Mouse (Mus musculus) T-helper 17 cell (primary cell): ENCODE measurements around the gene Arhgap10.

Source experiments
- in situ Hi-C, 2 experiments: fragments of 300-600 bp; cut with MboI, MseI; formaldehyde crosslinking; loops; 1 replicate in 1 of 2; 2 replicates in 1 of 2; pipeline ENCODE4 v1.15.1; 2025; ENCODE audit warnings: high pct_unique_total_duplicates in 2 of 2

Gene Arhgap10

DNA sequence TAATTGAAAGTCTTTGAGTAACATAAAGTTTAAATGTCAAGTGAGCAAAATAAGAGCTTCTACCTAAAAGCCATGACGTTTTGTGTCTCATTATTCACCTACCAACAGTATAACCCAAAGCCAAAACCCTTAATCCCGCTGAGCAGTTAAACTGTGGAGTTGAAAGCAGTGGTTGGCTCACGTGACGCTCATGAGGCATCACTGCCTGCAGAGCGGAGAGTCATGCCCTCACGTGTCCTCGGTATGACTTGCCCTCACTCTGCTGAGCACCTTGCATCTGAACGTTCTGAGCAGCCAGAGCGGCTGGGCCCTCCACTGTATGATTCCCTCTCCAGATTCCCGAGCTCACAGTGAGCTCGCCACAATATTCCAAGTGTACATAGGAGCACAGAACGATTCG, 96.2 kb downstream of the Arhgap10 start:
- in situ Hi-C loops = loop anchor here (5.0 kb wide), 4 partner anchors 61 to 191 kb away; partner anchors contain the start of gene Tmem184c (in 1 of the 2)

DNA sequence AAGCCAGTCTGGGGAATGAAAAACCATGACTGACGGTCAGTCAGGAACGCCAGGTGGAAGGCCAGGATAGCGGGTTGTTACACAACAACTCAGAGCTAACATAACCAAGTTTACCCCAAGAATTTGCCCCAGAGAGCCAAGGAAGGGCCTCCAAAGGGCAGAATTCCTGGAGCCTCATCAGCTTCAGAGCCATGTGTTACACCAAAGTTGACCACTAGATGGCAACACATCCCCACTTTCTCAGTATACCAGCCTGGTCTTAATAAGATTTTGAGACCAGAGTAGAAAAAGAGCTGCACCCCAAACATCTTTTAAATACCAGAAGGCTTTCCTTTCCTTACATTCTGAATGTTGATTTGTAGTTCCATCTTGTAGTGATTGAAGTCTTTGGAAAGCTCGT, 98.0 kb downstream of the Arhgap10 start:
- in situ Hi-C loops = loop anchor here (5.0 to 10.0 kb wide), 6 partner anchors 52 to 193 kb away; partner anchors contain the start of genes Prmt9 (in 1 of the 2) and Tmem184c (in 1 of the 2)

DNA sequence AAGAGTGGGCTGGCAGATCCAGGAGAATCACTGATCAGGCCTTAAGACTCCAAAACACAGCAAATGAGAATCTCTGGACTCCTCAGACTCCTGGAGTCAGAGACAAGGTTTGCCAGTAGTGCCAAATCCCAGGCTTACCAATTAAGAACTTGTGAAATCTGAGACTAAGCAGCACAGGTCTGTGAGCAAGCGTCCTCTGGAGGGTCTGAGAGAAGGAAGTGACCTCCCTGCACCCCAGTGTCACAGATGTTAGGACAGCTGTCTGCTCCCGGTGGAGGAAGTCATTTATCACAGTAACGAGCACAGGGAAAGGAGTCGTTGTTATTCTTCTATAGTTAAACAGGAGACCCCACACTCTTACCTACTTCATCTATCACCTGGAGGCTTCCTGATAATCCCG, 101.0 kb downstream of the Arhgap10 start:
- in situ Hi-C loops = loop anchor here (5.0 to 10.0 kb wide), 2 partner anchors 49 to 128 kb away; partner anchors contain the start of gene Prmt9 (in 1 of the 2)

DNA sequence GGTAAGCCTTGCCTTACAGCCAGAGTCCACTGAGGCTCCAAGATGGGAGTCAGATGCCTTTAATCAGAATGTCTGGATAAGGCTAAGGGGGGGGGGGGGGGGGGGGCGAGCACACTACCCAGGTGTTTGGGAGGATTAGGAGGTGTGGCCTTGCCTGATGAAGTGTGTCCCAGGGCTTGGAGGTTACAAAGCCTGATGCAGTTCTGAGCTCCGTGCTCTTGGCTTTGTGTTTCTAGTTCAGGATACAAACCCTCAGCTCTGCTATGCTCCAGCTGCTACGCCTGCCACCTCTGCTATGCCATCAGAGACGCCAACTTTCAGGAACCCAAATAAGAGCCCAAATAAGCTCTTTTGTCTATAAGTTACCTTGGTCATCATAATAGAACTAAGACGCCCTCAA, 101.7 kb downstream of the Arhgap10 start:
- in situ Hi-C loops = loop anchor here (5.0 to 10.0 kb wide), 2 partner anchors 49 to 129 kb away; partner anchors contain the start of gene Prmt9 (in 1 of the 2)

DNA sequence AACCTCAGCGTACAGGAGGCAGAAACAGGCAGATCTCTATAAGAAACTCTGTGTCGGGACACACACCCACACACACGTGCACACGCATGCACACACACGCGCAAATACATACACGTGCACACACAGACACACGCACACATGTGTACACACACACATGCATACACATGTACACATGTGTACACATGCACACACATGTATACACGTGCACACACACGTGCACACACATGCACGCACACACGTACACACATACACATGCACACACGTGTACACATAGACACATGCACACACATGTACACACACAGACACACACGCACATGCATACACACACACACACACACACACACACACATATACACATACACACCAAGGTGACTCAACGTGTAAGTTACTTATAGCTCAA, 106.5 kb downstream of the Arhgap10 start:
- in situ Hi-C loops = loop anchor here in 1 of 2 experiments (5.0 to 10.0 kb wide), 2 partner anchors 134 to 576 kb away; partner anchors contain the start of gene Prmt9

DNA sequence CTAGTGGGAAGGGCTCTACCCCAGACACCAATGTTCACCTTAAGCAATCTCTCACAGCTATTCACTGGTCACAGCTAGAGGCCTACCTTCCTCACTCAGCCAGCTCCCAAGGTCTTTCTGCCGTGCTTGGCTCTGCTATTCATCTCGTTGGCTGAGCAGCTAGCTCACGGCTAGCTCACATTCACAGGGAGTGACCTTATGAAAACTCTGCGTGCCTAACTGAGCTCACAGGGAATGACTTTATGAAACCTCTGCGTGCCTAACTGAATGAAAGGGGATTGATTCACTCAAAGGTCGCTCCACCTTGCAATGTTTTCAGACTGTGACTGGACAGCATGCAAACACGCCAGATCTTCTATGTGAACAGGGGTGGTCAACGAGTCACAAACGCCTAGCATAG, 107.4 kb downstream of the Arhgap10 start:
- in situ Hi-C loops = loop anchor here in 1 of 2 experiments (5.0 to 10.0 kb wide), 2 partner anchors 134 to 577 kb away; partner anchors contain the start of gene Prmt9

DNA sequence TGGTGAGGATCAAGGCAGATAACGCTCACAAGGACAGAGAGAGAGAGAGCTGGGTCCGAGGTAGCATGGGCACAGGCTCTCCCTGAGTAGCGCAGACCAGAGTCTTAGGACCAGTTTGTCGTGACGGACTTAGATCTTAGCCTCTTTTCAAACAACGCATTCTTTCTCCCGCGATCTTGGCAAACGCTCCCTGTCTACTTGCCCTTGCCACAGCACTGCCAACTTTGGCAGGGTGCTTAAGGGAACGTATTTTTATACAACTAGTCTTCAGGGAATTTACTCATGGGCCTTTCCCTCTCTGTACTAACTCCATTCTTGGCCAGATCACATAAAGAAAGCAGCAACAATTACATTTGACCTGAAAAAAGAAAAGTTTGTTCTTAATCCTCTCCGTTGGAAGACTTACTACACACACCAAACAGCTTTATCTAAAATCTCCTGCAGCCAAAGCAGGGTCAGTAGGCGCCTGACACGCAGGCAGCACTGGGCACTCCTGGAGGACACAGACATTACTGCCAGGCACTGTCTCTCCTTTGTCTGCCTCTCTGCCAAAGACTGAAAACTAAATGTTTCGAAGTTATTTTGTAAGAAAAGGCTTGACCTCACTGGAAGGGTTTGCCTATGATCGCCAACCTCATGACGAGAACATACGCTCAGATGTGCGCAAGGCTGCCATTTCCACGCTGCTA, 109.1 kb downstream of the Arhgap10 start:
- in situ Hi-C loops = no loop called here

DNA sequence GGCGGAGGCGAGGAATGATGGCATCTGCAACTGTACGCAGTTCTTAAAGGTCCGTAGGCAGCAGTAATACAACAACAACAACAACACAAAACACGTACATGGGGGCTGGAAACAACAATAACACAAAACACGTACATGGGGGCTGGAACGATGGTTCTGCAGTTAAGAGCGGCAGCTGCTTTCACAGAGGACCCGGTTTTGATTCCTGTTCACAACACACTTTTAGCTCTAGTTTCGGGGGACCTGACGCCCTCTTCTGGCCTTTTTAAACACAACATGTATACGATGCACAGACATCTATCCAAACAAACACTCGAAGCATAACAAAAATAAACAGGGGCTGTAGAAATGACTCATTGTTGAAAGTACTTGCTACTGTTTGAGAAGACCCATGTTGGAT, 110.9 kb downstream of the Arhgap10 start:
- in situ Hi-C loops = no loop called here

DNA sequence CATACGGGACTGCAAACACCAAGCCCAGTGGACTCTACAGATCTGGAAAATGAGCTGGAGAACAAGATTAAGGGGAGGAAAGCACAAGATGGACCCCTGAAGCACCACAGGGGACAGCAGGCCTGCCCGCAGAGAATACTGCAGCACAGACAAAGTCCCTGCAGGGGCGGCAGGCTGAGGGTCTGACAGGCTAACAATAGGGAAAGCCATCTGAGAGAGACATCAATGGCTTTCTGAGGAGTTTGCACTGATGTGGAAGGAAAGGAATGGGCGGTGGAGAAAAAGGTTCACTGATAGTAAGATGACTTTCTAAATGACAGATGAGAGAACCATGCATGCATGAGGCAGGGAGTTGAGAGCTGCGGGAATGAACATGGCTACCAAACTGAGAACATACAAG, 111.3 kb downstream of the Arhgap10 start:
- in situ Hi-C loops = no loop called here

DNA sequence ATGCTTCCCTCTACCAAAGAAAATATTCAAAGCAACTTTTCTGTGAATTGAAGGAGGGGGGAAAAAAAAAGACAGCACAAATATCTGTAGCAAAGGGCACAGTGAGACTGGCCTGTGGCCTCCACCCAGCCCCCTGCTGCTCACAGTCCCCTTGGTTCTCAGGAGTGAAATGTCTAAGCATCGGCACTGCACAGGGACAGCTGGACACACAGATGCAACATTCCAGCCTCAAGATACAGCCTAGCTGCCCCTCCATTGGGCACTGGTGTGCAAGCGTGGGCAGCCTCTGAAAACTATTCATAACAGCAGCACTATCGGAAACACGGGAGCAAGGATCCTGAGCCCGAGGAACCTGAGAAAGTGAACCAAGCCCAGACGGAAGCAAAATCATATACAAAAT, 113.7 kb downstream of the Arhgap10 start:
- in situ Hi-C loops = no loop called here

DNA sequence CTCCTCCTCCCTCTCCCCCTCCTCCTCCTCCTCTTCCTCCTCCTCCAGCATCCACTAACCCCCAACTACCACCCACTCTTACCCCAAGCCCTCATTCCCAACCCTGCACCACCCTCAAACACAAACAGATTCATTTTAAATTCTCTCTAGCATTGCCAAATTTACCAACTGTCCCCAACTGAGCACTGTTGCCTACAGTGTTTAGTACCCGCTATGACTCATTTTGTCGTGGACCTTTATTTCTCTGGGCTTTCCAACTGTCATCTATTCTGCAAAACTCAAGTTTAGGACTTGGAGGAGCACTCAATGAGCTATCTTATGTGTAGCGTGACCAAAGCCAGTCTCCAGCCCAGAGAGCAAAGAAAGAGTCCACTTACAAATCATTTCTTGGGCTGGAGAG, 115.8 kb downstream of the Arhgap10 start:
- in situ Hi-C loops = no loop called here

DNA sequence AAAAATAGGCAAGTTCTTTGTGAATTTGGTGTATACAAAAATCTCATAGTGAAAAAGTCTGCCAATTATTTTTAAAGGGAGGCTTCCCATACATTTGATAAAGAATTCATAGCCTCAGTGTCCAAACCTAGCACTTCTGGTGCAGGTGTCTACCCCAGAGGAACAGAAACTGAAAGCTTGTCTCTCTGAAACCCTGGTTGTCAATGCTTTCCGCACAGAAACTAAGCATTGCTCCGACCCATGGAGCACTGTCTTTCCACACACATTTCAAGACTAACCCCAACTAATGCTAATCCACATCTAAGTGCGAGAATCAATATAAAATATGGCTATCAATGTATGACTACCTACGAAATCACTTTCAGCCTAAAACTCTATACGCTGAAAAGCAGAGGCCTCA, 116.6 kb downstream of the Arhgap10 start:
- in situ Hi-C loops = no loop called here

DNA sequence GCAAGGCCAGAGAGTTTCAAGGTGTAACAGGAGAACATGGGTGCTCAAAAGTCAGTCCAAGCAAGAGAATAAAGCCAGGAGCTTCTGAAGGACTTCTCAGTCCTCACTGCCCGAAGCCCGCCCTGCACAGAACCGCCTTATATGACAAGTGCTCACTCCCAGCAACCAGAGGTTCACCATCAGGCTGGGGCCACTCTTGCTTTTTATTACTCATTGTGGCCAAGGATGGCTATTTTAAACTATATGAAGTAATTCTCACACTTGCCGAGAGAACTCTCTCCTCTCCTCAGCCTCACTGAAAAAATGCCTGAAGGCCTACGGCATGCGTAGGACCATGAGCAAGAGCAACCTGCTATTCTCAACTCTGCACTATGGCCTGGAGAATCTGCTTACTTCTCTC, 133.7 kb downstream of the Arhgap10 start:
- in situ Hi-C loops = no loop called here

DNA sequence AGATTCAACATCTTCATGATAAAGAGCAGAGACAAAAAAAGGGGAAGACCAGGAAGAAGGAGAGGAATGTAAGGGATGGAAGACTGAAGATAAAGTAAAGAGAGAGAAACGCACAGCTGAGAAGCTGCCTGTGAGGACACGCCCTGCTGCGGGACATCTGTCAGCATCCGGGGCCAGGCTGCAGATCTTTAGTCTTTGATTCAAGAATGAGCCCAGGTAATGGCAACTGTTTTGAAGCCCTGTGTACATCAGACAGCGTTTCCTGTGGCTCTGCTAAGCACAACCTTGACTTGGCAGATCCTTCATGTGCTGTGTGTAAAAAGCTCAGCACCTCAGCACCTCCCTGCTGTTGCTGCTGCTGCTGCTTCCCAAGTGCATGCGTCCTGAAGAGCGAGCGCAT, 134.1 kb downstream of the Arhgap10 start:
- in situ Hi-C loops = no loop called here

DNA sequence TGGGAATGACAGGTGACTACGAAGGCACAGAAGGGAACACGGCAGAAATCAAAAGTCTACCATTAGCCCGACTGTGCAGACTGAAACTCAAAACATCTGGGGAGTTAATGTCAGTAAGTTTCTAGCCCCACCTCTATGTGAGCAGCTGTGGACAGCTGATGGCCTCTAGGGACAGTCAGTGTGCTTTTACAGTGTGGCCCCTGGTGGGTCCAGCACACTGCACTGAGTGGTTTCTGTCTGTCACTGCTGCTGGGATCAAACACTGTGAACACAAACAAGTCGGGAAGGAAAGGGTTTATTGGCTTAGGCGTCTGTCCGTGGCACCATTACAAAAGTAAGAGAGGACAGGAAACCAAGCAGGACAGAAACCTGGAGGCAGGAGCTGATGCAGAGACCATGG, 136.9 kb downstream of the Arhgap10 start:
- in situ Hi-C loops = no loop called here

DNA sequence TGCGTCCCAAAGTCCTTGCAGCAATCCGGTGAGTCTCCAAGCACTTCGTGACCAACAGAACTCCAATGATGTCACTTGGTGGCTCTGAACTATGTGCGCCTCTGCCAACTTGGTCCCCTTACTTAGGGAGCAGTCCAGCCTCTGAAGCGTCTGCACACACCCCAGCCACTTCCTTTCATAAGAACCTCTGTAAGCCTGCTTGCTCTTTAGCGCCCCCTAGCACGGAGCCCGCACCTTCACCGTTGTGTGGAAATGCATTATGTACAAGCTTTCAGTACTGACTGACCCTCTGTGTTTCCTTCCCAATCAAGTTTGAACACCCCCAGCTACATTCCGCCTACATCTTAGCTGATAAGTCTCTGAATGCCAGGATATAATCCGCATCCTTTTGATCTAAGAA, 138.5 kb downstream of the Arhgap10 start:
- in situ Hi-C loops = no loop called here

DNA sequence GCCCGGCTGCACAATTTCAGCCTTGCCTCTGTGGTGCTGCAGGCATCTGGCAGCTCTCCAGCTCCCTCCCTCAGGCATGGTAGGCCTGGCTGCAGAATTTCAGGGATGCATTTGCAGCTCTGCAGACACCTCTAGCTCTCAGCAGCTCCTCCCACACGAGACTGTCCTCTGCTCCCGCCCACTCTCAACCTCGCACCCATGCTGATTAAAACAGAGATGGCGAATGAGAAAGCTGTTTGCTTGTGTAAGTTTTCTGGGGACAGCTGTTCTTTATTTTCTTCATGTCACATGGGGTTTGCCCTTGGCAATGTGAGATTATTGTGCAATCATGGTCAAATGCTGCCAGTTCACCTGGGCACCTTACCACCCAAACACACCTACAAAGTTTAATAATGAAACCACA, 141.3 kb downstream of the Arhgap10 start:
- in situ Hi-C loops = no loop called here

DNA sequence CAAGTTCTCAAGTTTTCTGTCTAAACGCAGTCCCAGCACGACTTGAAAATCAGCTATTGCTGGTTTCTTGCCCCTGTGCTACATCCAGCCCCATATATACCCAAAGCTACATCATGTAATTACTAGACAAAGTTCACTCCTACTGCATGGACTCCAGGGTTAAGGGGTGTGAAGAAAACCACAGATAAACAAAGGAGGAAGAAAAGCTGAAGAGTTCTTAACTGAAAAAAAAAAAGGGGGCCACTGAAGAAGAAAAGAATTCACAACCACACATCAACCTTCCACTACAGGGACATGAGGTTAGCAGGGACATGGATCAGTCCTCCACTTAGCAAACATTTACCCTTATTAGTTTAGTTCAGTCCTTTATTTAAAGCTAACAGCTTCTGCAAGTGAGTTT, 141.8 kb downstream of the Arhgap10 start:
- in situ Hi-C loops = no loop called here

DNA sequence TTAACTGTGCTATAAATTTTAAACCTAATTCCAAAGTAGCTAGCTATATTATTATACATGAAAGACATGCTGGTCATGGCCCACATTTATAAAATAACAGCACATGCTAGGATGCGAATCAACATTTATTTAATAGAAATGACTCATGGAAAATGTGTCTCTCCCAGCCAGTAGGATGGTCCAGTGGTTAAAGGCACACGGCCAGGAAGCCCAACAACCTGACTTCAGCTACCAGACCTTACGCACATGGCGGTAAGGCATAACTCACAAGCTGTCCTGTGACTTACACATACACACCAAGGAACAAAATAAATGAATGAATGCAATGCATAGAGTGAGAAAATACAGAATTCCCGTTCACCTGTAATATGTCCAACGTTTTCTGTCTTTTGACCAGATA, 146.7 kb downstream of the Arhgap10 start:
- in situ Hi-C loops = no loop called here

DNA sequence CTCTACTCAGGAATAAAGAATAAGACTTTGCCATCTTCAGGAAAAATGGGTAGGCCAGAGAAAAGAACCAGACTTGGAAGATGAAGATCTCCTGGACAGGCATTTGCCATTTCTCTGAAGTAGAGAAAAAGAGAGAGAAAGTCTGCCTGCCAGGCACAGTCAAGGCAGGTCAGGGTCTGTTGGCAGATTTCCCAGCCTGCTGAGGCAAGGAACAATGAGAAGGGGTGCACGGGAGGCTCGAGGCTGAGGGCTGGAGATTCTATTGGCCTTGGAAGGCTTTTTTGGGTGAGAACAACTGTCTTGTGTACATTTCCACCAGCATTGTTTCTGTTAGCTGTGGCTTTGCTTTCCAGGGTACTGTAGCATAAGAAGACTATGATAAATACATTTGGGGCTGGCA, 147.4 kb downstream of the Arhgap10 start:
- in situ Hi-C loops = no loop called here

DNA sequence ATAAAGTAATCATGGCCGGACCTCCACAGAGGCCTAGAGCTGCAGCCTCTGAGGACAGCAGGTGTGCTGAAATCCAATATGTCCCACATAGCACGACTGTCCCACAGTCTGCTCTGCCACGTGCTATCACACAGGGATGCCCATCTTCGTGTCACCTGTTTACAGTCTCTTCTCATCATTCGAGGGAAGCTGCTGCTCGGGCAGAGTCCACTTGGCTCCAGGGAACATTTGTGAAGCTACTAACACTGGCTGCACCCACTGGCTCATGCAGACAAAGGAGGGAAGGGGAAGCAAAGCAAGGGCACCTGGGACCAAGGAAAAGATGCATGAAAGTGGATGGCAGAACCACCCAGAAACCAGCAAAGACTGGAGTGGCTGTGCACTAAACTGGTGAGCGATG, 148.1 kb downstream of the Arhgap10 start:
- in situ Hi-C loops = loop anchor here in 1 of 2 experiments (5.0 kb wide), 1 partner anchor 48 kb away; no protein-coding TSS in a partner anchor

DNA sequence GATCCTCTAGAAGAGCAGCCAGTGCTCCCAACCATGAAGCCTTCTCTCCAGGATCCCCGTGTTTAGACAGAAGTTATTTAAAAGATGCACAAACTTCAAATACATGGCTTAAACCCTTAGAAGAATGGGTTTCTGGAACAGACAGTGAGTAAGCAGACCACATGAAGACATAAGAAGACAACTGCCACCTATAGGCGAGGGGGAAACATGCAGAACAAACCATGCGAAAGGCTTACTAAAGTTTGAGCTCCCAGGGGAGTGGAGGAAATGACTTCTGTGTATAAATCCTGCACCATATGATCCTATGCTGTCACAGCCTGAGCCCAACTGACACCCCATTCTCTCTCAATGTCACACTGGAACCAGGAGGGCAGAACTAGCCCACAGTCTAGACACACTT, 150.7 kb downstream of the Arhgap10 start:
- in situ Hi-C loops = loop anchor here in 1 of 2 experiments (5.0 kb wide), 1 partner anchor 50 kb away; no protein-coding TSS in a partner anchor

DNA sequence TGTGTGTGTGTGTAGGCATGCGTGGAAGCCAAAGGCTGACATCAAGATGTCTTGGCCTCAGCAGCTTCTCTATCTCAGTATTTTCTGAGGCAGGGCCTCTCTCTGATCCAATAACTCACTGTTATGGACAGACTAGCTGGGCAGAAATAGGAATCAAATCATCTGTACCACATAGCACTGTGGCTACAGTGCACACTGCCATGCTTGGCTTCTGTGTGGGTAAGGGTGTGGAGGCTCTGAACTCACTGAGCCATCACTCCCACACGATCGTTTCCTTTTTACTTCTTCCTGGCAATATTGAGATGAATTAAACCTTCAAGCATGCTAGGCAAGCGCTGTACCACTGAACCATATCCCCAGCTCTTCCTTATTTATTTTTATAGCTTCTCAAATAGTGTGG, 151.3 kb downstream of the Arhgap10 start:
- in situ Hi-C loops = loop anchor here in 1 of 2 experiments (5.0 kb wide), 1 partner anchor 51 kb away; no protein-coding TSS in a partner anchor
